Mouse (Mus musculus) hindbrain, embryonic 15.5 days (tissue): ENCODE measurements around the gene Stc2. TPM values are rescaled to one million over a fixed set of nuclear protein-coding genes. Genes with fewer than 3 reads are reported as not detected.

Experiments used
- ATAC-seq: fragments of 200-750 bp; cut with Nextera tagmentation; 2 replicates; pipeline ENCODE4 v1.8.0; 2017; ENCODE audit warnings: low read depth, moderate number of reproducible peaks, moderate TSS enrichment; ENCODE audit not compliant: low FRiP score
- H3K27ac ChIP-seq: fragments of 300-500 bp; sonication (generic); replicated peaks from 2 replicates; pipeline ENCODE4 v1.5.1; 2015; ENCODE audit warnings: mild to moderate bottlenecking, inconsistent platforms
- H3K27me3 ChIP-seq: fragments of 300-500 bp; sonication (generic); 2 replicates; pipeline ENCODE4 v1.6.1; 2015; ENCODE audit warnings: control low read depth, inconsistent platforms
- H3K36me3 ChIP-seq: fragments of 300-500 bp; sonication (generic); 2 replicates; pipeline ENCODE4 v1.6.1; 2015; ENCODE audit warnings: control low read depth, inconsistent platforms
- H3K4me1 ChIP-seq: fragments of 300-500 bp; sonication (generic); replicated peaks from 2 replicates; pipeline ENCODE4 v1.6.1; 2015; ENCODE audit warnings: control low read depth, inconsistent platforms
- H3K4me2 ChIP-seq: fragments of 300-500 bp; sonication (generic); 2 replicates; pipeline ENCODE4 v1.6.1; 2015; ENCODE audit warnings: moderate library complexity, mild to moderate bottlenecking, inconsistent platforms
- H3K4me3 ChIP-seq: fragments of 300-500 bp; sonication (generic); 2 replicates; pipeline ENCODE4 v1.5.1; 2015; ENCODE audit warnings: mild to moderate bottlenecking, inconsistent platforms
- H3K9ac ChIP-seq: fragments of 300-500 bp; sonication (generic); 2 replicates; pipeline ENCODE4 v1.6.1; 2015; ENCODE audit warnings: inconsistent platforms
- H3K9me3 ChIP-seq: fragments of 300-500 bp; sonication (generic); 2 replicates; pipeline ENCODE4 v1.6.1; 2016; ENCODE audit warnings: control low read depth, inconsistent platforms
- WGBS: fragments of 180-500 bp; shearing (Covaris S2); methylation state at CpG from one replicate; pipeline ENCODE4 v1.1.7; 2015; 5-methylcytosine and 5-hydroxymethylcytosine counted together
- polyA plus RNA-seq: library from polyadenylated mRNA; unstranded; fragments of >200 nt; fragmentation: Nextera tagmentation; extraction: Ambion mirVana; gene quantifications from 2 replicates; pipeline ENCODE4 v1.2.1, GENCODE M21; 2015

Stc2 gene
- polyA plus RNA-seq = 1.2 and 1.3 TPM in 2 replicates

DNA sequence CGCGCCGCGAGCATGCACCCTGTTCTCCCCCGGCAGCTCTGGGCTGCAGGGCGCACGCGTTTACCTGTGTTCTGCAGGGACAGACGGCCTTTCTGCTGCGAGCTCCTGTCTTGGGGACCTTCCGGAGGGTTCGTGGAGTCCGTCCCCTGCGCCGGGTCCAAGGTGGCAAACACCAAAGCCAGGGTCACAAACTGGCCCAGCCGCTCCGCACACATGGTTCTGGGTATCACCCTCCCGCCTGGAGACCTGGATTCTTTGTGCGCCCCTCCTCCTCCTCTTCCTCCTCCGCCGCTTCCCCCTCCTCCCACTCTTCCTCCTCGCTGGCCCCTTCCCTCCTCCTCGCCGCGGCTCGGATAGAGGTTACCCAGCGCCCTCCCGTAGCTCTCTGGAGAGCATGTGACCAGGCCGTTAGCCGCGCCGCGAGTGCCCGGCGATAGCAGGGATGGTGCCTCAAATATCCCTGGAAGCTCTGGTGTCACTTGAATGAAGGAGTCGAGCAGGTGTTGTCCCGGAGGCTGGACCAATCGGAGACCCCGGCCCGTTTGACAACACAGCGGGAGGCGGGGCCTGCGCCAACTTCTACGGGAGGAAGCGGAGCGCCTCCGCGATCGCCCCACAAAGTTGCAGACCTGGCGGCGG is at the start of gene Stc2:
Gene Stc2 (minus strand): TSS at position 427 of the 639 bp plus-strand sequence.
- Histone ChIP-seq H3K27me3 (peaks cover 35% of the 10 kb centered on the region), H3K4me2 (peak within 1 kb of the TSS; percentile 92), H3K27ac (no peak within 1 kb of the TSS), H3K4me3 (peak within 1 kb of the TSS; percentile 77), H3K9ac (peak within 1 kb of the TSS; percentile 49), H3K36me3 (no peaks in the 10 kb centered on the region), H3K4me1 (peaks cover 29% of the 10 kb centered on the region), H3K9me3 (no peaks in the 10 kb centered on the region)
- WGBS = under 1% methylated on average over 48 of the region's 51 CpGs
- ATAC-seq = peak; percentile 86

- H3K4me2 ChIP-seq = no peak overlapping the region
- no peak overlapping the region for H3K27ac ChIP-seq
- H3K9me3 ChIP-seq = no peaks in the 10 kb centered on the region
- no peaks in the 10 kb centered on the region for H3K4me1 ChIP-seq
- ATAC-seq = no peak
- H3K9ac ChIP-seq = no peak overlapping the region
- H3K27me3 ChIP-seq = no peaks in the 10 kb centered on the region
- 86% methylated on average over 5 of the region's 5 CpGs for WGBS
- H3K36me3 ChIP-seq = no peaks in the 10 kb centered on the region
- H3K4me3 ChIP-seq = no peak overlapping the region
Observed at GRCm38 (mm10) chr11:31417071-31417470, 47.2 kb upstream of the Stc2 start.

- Histone ChIP-seq H3K4me2 (no peak overlapping the region), H3K4me3 (no peak overlapping the region), H3K9me3 (no peaks in the 10 kb centered on the region), H3K4me1 (no peaks in the 10 kb centered on the region), H3K36me3 (no peaks in the 10 kb centered on the region), H3K27ac (no peak overlapping the region), H3K9ac (no peak overlapping the region), H3K27me3 (no peaks in the 10 kb centered on the region)
- ATAC-seq = no peak
- WGBS = 81% methylated on average over 3 of the region's 3 CpGs
Observed at GRCm38 (mm10) chr11:31412376-31412775, 42.5 kb upstream of the Stc2 start.

DNA sequence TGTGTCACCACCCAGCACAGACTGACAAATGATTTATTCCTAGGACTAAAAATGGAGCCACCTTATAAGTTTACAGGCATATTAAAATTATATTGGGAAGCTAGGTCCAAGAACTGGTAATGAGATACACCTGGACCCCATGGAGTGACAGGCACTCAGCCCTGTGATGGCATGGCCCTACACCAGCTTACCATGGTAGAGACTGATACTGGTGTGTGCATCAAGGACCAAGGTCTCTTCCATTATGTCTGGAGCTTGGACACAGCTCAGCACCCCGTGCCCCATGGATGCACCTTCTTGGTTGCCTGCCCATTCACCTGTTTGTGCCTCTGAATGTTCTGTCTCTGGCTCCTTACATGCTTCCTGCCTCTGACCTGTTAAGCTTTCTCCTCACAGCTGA is 36.9 kb upstream of the Stc2 start:
- no peak for ATAC-seq
- no peaks in the 10 kb centered on the region for H3K27me3 ChIP-seq
- no peak overlapping the region for H3K9ac ChIP-seq
- H3K4me3 ChIP-seq = no peak overlapping the region
- no peaks in the 10 kb centered on the region for H3K9me3 ChIP-seq
- 95% methylated on average over 1 of the region's 1 CpGs for WGBS
- H3K4me2 ChIP-seq = no peak overlapping the region
- no peak overlapping the region for H3K27ac ChIP-seq
- no peaks in the 10 kb centered on the region for H3K36me3 ChIP-seq
- H3K4me1 ChIP-seq = no peaks in the 10 kb centered on the region

DNA sequence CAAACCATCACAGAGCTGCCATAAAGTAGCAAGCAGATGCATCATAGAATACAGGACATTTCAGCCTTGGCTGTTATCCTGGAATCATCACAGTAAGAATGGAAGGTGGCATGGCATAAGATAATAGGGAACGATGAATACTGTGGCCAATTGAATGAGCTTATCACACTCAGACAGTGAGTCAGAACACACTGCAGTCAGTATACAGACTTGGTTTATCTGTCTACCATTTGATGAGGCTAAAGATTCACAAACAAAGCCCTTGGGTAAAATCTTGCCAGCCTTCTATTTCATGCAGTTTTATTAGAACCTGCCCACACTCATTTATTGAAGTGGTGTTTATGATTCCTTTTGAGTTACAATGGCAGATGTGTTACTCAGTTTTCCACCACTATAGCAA is 33.2 kb upstream of the Stc2 start:
- 91% methylated on average over 1 of the region's 1 CpGs for WGBS
- no peak overlapping the region for H3K4me2 ChIP-seq
- no peaks in the 10 kb centered on the region for H3K27me3 ChIP-seq
- no peaks in the 10 kb centered on the region for H3K9me3 ChIP-seq
- H3K4me3 ChIP-seq = no peak overlapping the region
- no peak for ATAC-seq
- H3K36me3 ChIP-seq = no peaks in the 10 kb centered on the region
- no peak overlapping the region for H3K9ac ChIP-seq
- H3K4me1 ChIP-seq = no peaks in the 10 kb centered on the region
- H3K27ac ChIP-seq = no peak overlapping the region

- H3K36me3 ChIP-seq = no peaks in the 10 kb centered on the region
- H3K4me2 ChIP-seq = no peak overlapping the region
- no peak for ATAC-seq
- no peak overlapping the region for H3K4me3 ChIP-seq
- WGBS = 82% methylated on average over 2 of the region's 2 CpGs
- no peak overlapping the region for H3K9ac ChIP-seq
- no peaks in the 10 kb centered on the region for H3K9me3 ChIP-seq
- H3K27me3 ChIP-seq = no peaks in the 10 kb centered on the region
- no peak overlapping the region for H3K27ac ChIP-seq
- no peaks in the 10 kb centered on the region for H3K4me1 ChIP-seq
Observed at GRCm38 (mm10) chr11:31398604-31399003, 28.7 kb upstream of the Stc2 start.

GRCm38 (mm10) chr11:31396638-31397417 is 27.0 kb upstream of the Stc2 start:
- no peaks in the 10 kb centered on the region for H3K27me3 ChIP-seq
- H3K9ac ChIP-seq = no peak overlapping the region
- WGBS = 64% methylated on average over 6 of the region's 6 CpGs
- ATAC-seq = no peak
- H3K4me3 ChIP-seq = no peak overlapping the region
- no peak overlapping the region for H3K4me2 ChIP-seq
- no peak overlapping the region for H3K27ac ChIP-seq
- H3K36me3 ChIP-seq = no peaks in the 10 kb centered on the region
- H3K4me1 ChIP-seq = no peaks in the 10 kb centered on the region
- H3K9me3 ChIP-seq = no peaks in the 10 kb centered on the region

DNA sequence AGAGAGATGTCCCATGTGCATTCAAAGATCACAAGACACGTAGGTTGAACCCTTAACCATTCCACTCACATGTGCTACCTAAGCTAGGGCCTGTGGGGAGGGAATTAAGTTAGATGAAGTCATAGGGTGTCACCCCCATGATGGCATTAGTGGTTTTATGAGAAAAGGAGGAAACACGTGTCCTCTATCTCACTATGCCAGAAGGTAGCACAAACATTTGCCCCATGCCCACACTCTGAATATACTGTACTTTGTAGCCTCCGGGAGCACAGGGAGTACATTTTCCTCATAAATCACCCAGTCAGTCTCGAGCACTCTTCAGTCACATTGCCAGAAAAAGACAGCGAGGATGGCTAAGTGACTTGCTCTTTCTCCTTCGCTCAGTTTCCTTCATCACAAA is 24.2 kb upstream of the Stc2 start:
- Histone ChIP-seq H3K4me2 (no peak overlapping the region), H3K9me3 (no peaks in the 10 kb centered on the region), H3K36me3 (no peaks in the 10 kb centered on the region), H3K27me3 (no peaks in the 10 kb centered on the region), H3K9ac (no peak overlapping the region), H3K4me1 (no peaks in the 10 kb centered on the region), H3K4me3 (no peak overlapping the region), H3K27ac (no peak overlapping the region)
- ATAC-seq = no peak
- WGBS = 82% methylated on average over 6 of the region's 6 CpGs

DNA sequence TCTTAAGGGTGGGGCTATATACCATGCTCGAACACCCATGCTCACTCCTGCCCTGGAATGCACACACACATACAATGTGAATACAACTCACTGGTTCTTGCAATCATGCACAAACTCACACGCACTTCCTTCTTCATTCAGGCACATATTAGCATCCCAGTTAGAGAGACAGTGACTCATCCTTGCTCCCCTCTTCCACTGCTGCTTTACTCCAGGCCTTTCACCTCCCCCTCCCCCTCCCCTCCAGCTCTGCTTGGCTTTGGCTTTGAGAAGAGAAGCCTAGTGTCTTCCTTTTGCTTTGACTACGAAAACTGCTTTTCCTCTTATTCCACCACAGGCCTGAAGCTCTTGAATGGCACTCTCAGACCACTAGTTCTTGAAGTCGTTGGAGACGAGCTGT is 22.5 kb upstream of the Stc2 start:
- Histone ChIP-seq H3K36me3 (no peaks in the 10 kb centered on the region), H3K27me3 (no peaks in the 10 kb centered on the region), H3K4me1 (no peaks in the 10 kb centered on the region), H3K9ac (no peak overlapping the region), H3K4me3 (no peak overlapping the region), H3K4me2 (no peak overlapping the region), H3K27ac (no peak overlapping the region), H3K9me3 (no peaks in the 10 kb centered on the region)
- WGBS = 76% methylated on average over 5 of the region's 5 CpGs
- ATAC-seq = no peak

DNA sequence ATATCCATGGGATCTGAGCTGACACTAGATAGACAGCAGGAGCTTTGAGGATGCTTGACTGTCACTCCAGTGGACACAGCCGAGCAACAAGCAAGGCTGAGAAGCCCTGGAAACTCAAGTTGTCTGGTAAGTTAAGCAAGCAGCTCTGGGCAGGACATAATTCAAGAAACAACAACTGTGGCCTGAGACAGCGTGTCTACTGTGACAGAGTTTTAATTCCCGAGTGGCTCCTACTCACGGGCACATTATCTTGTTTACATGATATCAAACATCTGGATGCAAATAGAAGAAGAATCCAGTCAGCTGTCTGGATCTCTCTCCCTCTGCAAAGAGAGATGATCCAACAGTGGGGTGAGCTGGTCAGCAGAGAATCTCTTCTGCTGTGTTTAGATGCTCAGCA is 19.0 kb upstream of the Stc2 start:
- WGBS = 74% methylated on average over 4 of the region's 4 CpGs
- Histone ChIP-seq H3K4me3 (no peak overlapping the region), H3K27me3 (no peaks in the 10 kb centered on the region), H3K36me3 (no peaks in the 10 kb centered on the region), H3K9me3 (no peaks in the 10 kb centered on the region), H3K27ac (no peak overlapping the region), H3K4me2 (no peak overlapping the region), H3K4me1 (no peaks in the 10 kb centered on the region), H3K9ac (no peak overlapping the region)
- ATAC-seq = no peak

GRCm38 (mm10) chr11:31387526-31387925 is 17.7 kb upstream of the Stc2 start:
- no peak overlapping the region for H3K4me2 ChIP-seq
- ATAC-seq = no peak
- no peaks in the 10 kb centered on the region for H3K4me1 ChIP-seq
- H3K9ac ChIP-seq = no peak overlapping the region
- no peak overlapping the region for H3K27ac ChIP-seq
- 95% methylated on average over 5 of the region's 5 CpGs for WGBS
- H3K27me3 ChIP-seq = no peaks in the 10 kb centered on the region
- H3K4me3 ChIP-seq = no peak overlapping the region
- no peaks in the 10 kb centered on the region for H3K9me3 ChIP-seq
- H3K36me3 ChIP-seq = no peaks in the 10 kb centered on the region

DNA sequence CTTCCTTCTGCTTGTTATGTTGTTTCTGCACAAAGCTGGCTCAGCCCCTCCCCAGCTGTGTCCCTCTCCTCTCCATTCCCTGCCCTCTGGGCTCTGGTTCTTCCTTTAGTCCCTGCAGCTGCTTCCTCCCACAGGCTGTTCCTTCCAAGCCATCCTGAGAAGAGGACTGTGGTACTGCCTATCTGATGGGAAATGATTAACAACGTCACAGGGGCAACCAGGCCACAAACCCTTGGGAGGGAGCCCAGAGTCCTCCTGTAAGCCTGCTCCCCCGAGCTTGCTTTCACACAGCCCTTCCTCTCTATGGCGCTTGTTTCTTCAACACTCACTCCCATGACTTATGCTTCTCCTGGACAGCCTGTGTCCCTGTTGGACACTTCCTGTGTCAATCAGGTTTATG is 16.7 kb upstream of the Stc2 start:
- no peak overlapping the region for H3K4me3 ChIP-seq
- no peaks in the 10 kb centered on the region for H3K4me1 ChIP-seq
- H3K27ac ChIP-seq = no peak overlapping the region
- H3K27me3 ChIP-seq = no peaks in the 10 kb centered on the region
- H3K36me3 ChIP-seq = no peaks in the 10 kb centered on the region
- no peak overlapping the region for H3K9ac ChIP-seq
- WGBS = 66% methylated on average over 3 of the region's 3 CpGs
- H3K4me2 ChIP-seq = no peak overlapping the region
- H3K9me3 ChIP-seq = no peaks in the 10 kb centered on the region
- no peak for ATAC-seq
